Mouse (Mus musculus): ENCODE measurements around the gene Herpud1. TPM values are rescaled to one million over a fixed set of nuclear protein-coding genes. Genes with fewer than 3 reads are reported as not detected.

The Herpud1 gene
- polyA plus RNA-seq, 1 experiment from 2014 or later = 56.8 TPM

DNA sequence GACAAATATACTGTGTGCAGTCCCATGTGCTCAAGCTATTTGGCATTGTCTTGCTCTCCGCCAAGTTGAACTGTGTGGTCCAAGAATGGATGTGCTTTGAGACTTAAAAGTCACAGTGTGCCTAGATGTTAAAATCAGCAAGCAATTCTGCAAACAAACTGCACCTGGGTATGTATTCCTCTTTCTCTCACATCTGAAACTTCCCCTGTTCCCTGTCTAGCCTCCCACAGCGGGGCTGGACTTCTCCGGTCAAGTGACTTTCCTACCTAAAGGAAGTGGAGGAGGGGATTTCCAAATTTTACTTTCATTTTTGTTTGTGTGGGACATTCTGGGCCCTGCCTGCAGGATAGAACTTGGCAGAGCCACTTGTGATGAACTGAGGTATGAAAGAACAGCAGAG, 56.9 kb downstream of the Herpud1 start:
- H3K27ac ChIP-seq = no peak overlapping the region
- H3K4me1 ChIP-seq = no peaks in the 10 kb centered on the region
- no peaks in the 10 kb centered on the region for H3K27me3 ChIP-seq
- WGBS = 92% methylated on average over 3 of the region's 3 CpGs
- no peak overlapping the region for H3K9ac ChIP-seq
- no peak for ATAC-seq (ENCODE audit: low FRiP score)
- no peaks in the 10 kb centered on the region for H3K36me3 ChIP-seq
- no peak overlapping the region for H3K4me3 ChIP-seq
- H3K4me2 ChIP-seq (replicated peaks) = no peak overlapping the region
- no peaks in the 10 kb centered on the region for H3K9me3 ChIP-seq (replicated peaks)

DNA sequence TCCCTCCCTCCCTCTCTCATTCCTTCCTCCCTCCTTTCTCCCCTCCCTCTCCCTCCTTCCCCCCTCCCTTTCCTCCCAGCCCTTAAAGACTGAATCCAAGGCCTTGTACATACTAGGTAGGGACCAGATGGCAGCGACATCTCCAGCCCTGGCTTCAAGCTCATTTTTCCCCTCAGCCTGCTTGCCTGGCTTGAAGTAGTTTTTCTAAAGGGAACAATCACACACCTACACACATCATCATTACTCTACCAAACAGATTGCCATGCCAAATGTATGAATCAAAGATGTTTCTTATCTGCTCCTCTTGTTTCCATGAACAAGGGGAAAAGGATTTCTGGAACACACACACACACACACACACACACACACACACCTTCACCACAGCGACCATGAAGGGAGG, 58.2 kb downstream of the Herpud1 start:
- Histone ChIP-seq H3K9ac (no peak overlapping the region), H3K9me3 (replicated peaks) (no peaks in the 10 kb centered on the region), H3K4me3 (no peak overlapping the region), H3K4me2 (replicated peaks) (no peak overlapping the region), H3K36me3 (no peaks in the 10 kb centered on the region), H3K4me1 (no peaks in the 10 kb centered on the region), H3K27ac (no peak overlapping the region), H3K27me3 (no peaks in the 10 kb centered on the region)
- ATAC-seq (ENCODE audit: low FRiP score) = no peak
- 63% methylated on average over 2 of the region's 2 CpGs for WGBS

Other genes with a start within 250 kb of the Herpud1 start
- gene Mt4, start 249.2 kb upstream of the Herpud1 start, polyA plus RNA-seq (2016; fragmentation: Nextera tagmentation; extraction: Ambion mirVana) = not detected in 2 replicates
- 18.5 and 33.1 TPM in 2 replicates for gene Mt3, start 233.8 kb upstream of the Herpud1 start, polyA plus RNA-seq (2016; fragmentation: Nextera tagmentation; extraction: Ambion mirVana)
- gene Mt2, start 213.8 kb upstream of the Herpud1 start, polyA plus RNA-seq (2016; fragmentation: Nextera tagmentation; extraction: Ambion mirVana) = 13.2 TPM in 2 replicates
- 34.0 and 47.3 TPM in 2 replicates for gene Mt1, start 207.4 kb upstream of the Herpud1 start, polyA plus RNA-seq (2016; fragmentation: Nextera tagmentation; extraction: Ambion mirVana)
- gene Nup93, start 171.9 kb upstream of the Herpud1 start, polyA plus RNA-seq (2016; fragmentation: Nextera tagmentation; extraction: Ambion mirVana) = 80.4 and 85.1 TPM in 2 replicates
- gene Slc12a3, start 57.2 kb upstream of the Herpud1 start, polyA plus RNA-seq (2016; fragmentation: Nextera tagmentation; extraction: Ambion mirVana) = not detected in 2 replicates
- 0.06 and 0.23 TPM in 2 replicates for gene Nlrc5, start 47.9 kb downstream of the Herpud1 start, polyA plus RNA-seq (2016; fragmentation: Nextera tagmentation; extraction: Ambion mirVana)
- 10.4 and 11.9 TPM in 2 replicates for gene Cpne2, start 146.6 kb downstream of the Herpud1 start, polyA plus RNA-seq (2016; fragmentation: Nextera tagmentation; extraction: Ambion mirVana)
- 53.6 and 54.8 TPM in 2 replicates for gene Rspry1, start 215.5 kb downstream of the Herpud1 start, polyA plus RNA-seq (2016; fragmentation: Nextera tagmentation; extraction: Ambion mirVana)
- 89.6 and 99.7 TPM in 2 replicates for gene Fam192a, start 215.6 kb downstream of the Herpud1 start, polyA plus RNA-seq (2016; fragmentation: Nextera tagmentation; extraction: Ambion mirVana)